Mouse (Mus musculus) bone marrow macrophage, adult 2 months (primary cell): Measurements from ENCODE around the gene Adamts4. TPM values are rescaled to one million over a fixed set of nuclear protein-coding genes. Genes with fewer than 3 reads are reported as not detected.
A peak's percentile ranks its signal among the peaks of the same experiment; 100 is the strongest.

Experiments used
- H3K27ac ChIP-seq: 2 replicates; pipeline ENCODE4 v1.5.1; 2012; ENCODE audit warnings: low read depth, low read length; ENCODE audit not compliant: insufficient read depth
- H3K4me1 ChIP-seq: 2 replicates; pipeline ENCODE4 v1.6.1; 2012; ENCODE audit warnings: low read length; ENCODE audit not compliant: control insufficient read depth, insufficient read depth
- H3K4me3 ChIP-seq: 2 replicates; pipeline ENCODE4 v1.5.1; 2012; ENCODE audit warnings: mild to moderate bottlenecking, low read length, moderate library complexity; ENCODE audit not compliant: insufficient read depth
- CTCF ChIP-seq: IDR thresholded peaks from 2 replicates; pipeline ENCODE4 v1.5.1; 2012; ENCODE audit warnings: low read depth, mild to moderate bottlenecking, low read length, moderate library complexity
- POLR2A ChIP-seq: IDR thresholded peaks from 2 replicates; pipeline ENCODE4 v1.6.1; 2012; ENCODE audit warnings: mild to moderate bottlenecking, low read depth, low read length, borderline replicate concordance
- polyA plus RNA-seq: library from polyadenylated mRNA; stranded (reverse); fragments of >200 nt; gene quantifications from 2 replicates; pipeline ENCODE4 v1.2.4, GENCODE M21; 2012; ENCODE audit not compliant: missing spikeins, insufficient read depth, insufficient read length

The Adamts4 gene
- polyA plus RNA-seq, 1 experiment, result not detected

DNA sequence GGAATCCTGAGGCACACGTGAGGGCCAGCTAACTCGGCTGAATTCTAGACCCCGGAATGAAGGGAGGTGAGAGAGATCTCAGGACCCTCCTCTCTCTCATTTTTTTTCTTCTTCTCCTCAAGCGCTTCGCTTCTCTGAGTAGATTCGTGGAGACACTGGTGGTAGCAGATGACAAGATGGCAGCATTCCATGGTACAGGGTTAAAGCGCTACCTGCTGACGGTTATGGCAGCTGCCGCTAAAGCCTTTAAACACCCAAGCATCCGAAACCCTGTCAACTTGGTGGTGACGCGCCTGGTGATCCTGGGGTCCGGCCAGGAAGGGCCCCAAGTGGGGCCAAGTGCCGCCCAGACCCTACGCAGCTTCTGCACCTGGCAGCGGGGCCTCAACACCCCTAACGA, 2.2 kb downstream of the Adamts4 start:
- H3K27ac ChIP-seq, result no peak overlapping the region
- TF ChIP-seq CTCF (no peak), POLR2A (no peak)
- H3K4me3 ChIP-seq, result no peak overlapping the region
- peaks cover 30% of the 10 kb centered on the region for H3K4me1 ChIP-seq

DNA sequence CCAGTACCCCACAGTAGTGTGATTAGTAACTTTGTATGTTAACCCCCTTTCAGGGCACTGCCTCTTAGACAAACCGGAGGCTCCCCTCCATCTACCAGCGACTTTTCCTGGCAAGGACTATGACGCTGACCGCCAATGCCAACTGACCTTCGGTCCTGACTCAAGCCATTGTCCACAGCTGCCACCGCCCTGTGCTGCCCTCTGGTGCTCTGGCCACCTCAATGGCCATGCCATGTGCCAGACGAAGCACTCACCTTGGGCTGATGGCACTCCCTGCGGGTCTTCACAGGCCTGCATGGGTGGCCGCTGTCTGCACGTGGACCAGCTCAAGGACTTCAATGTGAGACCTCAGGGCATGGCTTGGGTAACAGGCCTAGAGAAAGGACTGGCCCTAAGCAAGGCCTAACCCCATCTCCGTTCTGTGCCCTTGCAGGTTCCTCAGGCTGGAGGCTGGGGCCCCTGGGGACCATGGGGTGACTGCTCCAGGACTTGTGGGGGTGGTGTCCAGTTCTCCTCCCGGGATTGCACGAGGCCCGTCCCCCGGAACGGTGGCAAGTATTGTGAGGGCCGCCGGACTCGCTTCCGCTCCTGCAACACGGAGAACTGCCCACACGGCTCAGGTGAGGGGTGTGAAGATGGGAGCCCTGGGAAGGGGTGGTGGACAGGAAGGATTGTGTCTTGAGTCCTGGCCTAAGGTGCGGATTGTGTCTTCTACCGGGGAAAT, 6.0 kb downstream of the Adamts4 start:
- H3K27ac ChIP-seq, result no peak overlapping the region
- TF ChIP-seq CTCF, result no peak
- H3K4me3 ChIP-seq, result no peak overlapping the region
- peaks cover 15% of the 10 kb centered on the region for H3K4me1 ChIP-seq

DNA sequence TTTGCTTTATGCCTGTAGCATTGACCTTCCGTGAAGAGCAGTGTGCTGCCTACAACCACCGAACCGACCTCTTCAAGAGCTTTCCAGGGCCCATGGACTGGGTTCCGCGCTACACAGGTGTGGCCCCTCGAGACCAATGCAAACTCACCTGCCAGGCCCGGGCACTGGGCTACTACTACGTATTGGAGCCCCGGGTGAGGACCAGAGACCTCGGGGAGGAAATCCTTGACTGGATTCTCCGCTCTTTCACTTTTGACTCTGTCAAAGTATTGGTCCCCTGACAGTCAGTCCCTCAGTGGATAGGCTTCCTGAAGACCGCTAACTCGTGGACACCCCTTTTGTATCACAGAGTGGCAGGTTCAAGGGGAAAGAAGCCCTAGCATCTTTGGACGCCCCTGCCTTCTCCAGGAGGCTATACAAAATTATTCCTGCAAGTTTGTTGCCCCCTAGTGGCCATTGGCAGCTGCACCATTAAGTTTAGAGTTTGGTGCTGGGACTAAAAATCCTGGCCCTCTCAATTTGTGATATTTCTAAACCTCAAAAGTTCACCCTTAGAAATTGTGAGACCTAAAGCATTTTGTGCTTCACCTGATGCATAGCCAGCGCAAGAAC, 6.8 kb downstream of the Adamts4 start:
- TF ChIP-seq POLR2A (no peak), CTCF (peak; percentile 58)
- Histone ChIP-seq H3K4me1 (peaks cover 19% of the 10 kb centered on the region), H3K27ac (no peak overlapping the region), H3K4me3 (no peak overlapping the region)

DNA sequence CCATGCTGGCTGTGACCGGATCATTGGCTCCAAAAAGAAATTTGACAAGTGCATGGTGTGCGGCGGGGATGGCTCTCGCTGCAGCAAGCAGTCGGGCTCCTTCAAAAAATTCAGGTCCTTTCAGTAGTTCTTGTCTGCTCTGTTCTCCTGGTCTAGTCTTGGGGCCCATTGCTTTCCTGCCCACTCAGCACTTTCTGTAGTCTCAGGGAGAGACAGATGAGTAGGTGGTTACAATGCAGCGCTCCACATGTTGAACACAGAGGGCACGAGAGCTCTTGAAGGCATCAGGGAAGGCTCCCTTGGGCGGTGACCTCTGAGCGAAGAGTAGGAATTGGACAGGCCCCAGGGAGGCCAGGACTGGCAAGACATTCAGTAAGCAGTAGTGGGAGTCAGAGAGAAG, 7.6 kb downstream of the Adamts4 start:
- Histone ChIP-seq H3K4me1 (peaks cover 22% of the 10 kb centered on the region), H3K4me3 (no peak overlapping the region), H3K27ac (no peak overlapping the region)
- TF ChIP-seq POLR2A (no peak), CTCF (no peak)

DNA sequence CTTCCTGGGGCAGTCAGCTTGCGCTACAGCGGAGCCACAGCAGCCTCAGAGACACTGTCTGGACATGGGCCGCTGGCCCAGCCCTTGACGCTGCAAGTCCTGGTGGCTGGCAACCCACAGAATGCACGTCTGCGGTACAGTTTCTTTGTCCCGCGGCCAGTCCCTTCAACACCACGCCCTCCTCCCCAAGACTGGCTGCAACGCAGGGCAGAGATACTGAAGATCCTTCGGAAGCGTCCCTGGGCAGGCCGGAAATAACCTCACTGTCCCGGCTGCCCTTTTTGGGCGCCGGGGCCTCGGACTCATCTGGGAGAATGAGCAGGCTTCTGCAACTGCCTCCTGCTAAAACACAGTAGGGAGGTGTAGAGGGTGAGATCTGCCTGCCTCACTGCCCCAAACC, 8.7 kb downstream of the Adamts4 start:
- TF ChIP-seq CTCF, result no peak
- TF ChIP-seq POLR2A, result no peak
- Histone ChIP-seq H3K27ac (no peak overlapping the region), H3K4me1 (peaks cover 26% of the 10 kb centered on the region), H3K4me3 (no peak overlapping the region)

DNA sequence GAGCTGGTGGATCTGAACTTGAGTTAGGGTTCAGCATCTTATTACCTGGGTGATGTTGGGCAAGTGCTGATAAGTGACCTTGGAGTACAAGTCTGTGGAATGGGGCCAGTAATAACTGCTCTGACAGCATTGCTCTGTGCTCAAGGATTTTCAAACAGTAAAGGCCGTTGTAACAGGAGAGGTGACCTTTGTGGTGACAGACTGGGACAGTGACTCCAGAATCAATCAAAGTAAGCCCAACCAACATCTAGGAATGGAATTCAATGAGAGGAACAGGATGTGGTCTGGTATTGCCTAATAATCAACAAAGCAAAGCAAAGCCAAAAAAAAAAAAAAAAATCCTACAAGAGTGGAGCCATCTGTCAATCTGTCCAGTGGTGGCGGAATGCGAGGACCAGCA, 10.1 kb downstream of the Adamts4 start:
- TF ChIP-seq CTCF (no peak), POLR2A (no peak)
- Histone ChIP-seq H3K4me3 (no peak overlapping the region), H3K4me1 (peaks cover 28% of the 10 kb centered on the region), H3K27ac (no peak overlapping the region)

DNA sequence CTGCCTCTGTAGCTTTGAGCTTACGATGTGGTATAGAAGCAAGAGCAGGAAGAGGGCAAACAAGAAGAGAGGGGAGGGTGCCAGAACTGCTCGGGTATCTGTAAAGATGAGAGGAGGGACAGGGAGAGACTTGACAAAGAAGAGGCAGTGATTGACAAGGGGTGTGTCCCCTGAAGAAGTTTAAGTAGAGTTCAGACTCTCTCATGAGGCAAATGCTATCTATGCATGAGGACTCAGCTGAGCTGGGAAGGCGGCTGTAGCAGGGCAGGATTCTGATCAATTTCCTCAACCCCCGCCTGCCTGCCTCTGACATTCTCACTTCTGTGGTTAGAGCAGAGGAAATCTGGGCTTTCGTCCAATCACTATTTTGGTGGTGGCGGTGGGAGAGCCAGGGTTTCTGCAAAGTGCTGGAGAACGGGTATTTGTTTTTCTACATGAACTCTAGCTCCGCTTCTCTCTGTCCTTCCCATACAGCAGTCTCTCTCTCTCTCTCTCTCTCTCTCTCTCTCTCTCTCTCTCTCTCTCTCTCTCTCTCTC, 12.4 kb downstream of the Adamts4 start:
- Histone ChIP-seq H3K4me1 (peaks cover 30% of the 10 kb centered on the region), H3K27ac (peak overlapping the region; percentile 69), H3K4me3 (peak overlapping the region; percentile 34)
- no peak for TF ChIP-seq POLR2A
- no peak for TF ChIP-seq CTCF

DNA sequence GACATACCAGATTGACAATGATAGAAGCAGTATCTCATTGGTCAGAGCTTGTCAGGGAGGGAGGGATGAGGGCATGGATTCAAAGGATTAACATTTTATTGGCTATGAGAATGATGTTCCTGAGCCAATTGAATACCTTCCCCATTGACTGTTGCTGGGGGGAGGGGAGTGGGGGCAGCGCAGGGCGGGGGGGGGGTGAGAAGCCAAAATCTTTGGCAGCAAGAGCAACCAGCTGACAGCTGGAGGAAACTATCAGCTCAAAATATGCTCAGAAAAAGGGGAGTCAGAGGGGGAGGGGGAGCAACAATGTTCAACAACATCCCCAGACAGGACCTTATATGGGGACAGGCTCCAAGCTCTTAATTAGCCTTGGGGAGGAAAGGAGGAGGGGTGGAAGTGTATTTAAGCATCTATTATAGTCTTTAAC, 13.0 kb downstream of the Adamts4 start:
- peak overlapping the region; percentile 34 for H3K4me3 ChIP-seq
- peak overlapping the region; percentile 69 for H3K27ac ChIP-seq
- peaks cover 30% of the 10 kb centered on the region for H3K4me1 ChIP-seq
- TF ChIP-seq CTCF (no peak), POLR2A (no peak)

DNA sequence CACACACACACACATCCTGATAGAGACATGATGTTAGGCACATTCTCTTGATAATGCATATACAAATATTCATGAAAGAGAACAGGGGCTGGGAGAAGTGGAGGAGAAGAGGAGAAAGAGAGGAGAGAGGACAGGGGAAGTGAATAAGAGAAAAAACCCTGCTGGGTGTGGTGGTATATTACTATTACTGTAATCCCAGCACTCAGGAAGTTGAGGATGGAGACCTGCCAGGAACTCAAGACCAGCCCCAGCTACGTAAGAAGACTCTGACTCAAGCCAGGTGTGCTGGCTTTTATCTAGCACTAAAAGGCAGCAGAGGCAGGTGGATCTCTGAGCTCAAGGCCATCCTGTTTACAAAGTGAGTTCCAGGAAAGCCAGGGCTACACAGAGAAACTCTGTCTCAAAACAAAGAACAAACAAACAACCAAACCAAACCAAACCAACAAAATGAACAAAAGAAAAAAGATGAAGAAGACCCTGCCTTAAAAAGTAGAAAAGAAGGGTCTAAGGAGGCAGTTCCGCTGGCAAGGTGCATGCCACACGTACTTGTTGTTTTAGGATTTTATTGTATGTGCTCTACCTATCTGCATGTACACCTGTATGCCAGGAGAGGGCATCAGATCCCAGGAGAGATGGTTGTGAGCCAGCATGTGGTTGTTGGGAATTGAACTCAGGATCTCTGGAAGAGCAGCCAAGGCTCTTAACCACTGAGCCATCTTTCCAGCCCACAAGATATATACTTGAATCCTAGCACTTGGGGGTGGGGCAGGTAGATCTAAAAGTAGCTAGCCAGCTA, 13.6 kb downstream of the Adamts4 start:
- H3K27ac ChIP-seq, result peak overlapping the region; percentile 61
- TF ChIP-seq CTCF, result no peak
- TF ChIP-seq POLR2A, result no peak
- H3K4me3 ChIP-seq, result no peak overlapping the region
- H3K4me1 ChIP-seq, result peaks cover 34% of the 10 kb centered on the region
